Mouse (Mus musculus): ENCODE measurements around the gene Tsc22d4.

DNA sequence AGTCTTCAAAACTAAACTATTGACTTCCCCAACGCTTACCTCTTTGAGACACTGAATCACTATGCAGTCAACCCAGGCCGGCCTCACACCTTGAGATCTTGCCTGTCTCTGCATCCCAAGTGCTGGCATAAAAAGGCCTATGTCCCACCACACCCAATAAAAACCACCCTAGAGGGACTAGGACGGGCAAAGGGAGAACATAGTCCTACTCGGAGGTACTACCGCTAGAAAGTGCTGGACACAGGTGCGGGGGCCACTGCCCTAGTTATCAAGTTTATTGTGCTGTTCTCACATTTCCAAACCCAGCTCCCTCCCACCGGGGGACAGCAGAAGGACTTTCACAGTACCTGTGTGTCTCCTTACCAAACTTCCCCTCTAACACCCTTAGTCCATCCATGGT lies 36.1 kb downstream of the Tsc22d4 start:
- no peak for TF ChIP-seq POLR2A (IDR thresholded peaks at IDR 0.05; ENCODE audit: borderline replicate concordance, extremely low read depth, insufficient read depth, insufficient read length, poor library complexity, severe bottlenecking)
- no peak for TF ChIP-seq CTCF (IDR thresholded peaks at IDR 0.05; ENCODE audit: borderline replicate concordance, extremely low read depth, insufficient read depth, insufficient read length)
